ENCODE assay signal across 28 mouse cellular contexts in genomic region chr8:4186151-4186550, GRCm38 (mm10). TPM values are rescaled to one million over a fixed set of nuclear protein-coding genes. Genes with fewer than 3 reads are reported as not detected.
"Had no signal": no experiment of that assay in that cellular context is flagged by ENCODE, and none has a peak within 500 bp of the region (broad histone marks: within the 10 kb centered on the region; RNA-seq: fewer than 3 reads in every experiment).

No protein-coding gene starts in this region.

- H3K4me2 ChIP-seq: heart, embryonic 12.5 days; hindbrain, embryonic 13.5 days; hindbrain, embryonic 15.5 days; intestine, embryonic 15.5 days; limb, embryonic 12.5 days had no signal

- H3K4me1 ChIP-seq: heart, embryonic 12.5 days; hindbrain, embryonic 15.5 days; intestine, embryonic 15.5 days; limb, embryonic 10.5 days; limb, embryonic 12.5 days had no signal

- ATAC-seq: inflammation-experienced regulatory T-cells, adult 6 months; intestine, embryonic 15.5 days; intestine, postnatal 0 days had no signal

- H3K4me3 ChIP-seq: gastrocnemius, adult 2 months; heart, embryonic 10.5 days; heart, embryonic 12.5 days; hindbrain, embryonic 13.5 days; hindbrain, embryonic 15.5 days; intestine, embryonic 15.5 days; layer of hippocampus, adult 2 months; left cerebral cortex, adult 2 months; limb, embryonic 10.5 days; limb, embryonic 12.5 days had no signal

- H3K27ac ChIP-seq: gastrocnemius, adult 2 months; heart, embryonic 10.5 days; hindbrain, embryonic 13.5 days; hindbrain, embryonic 15.5 days; intestine, embryonic 15.5 days; layer of hippocampus, adult 2 months; left cerebral cortex, adult 2 months; limb, embryonic 10.5 days; limb, embryonic 12.5 days had no signal

- H3K27me3 ChIP-seq: heart, embryonic 12.5 days; hindbrain, embryonic 13.5 days; hindbrain, embryonic 15.5 days; intestine, embryonic 15.5 days; limb, embryonic 12.5 days had no signal

- H3K9ac ChIP-seq: heart, embryonic 12.5 days; hindbrain, embryonic 13.5 days; hindbrain, embryonic 15.5 days; intestine, embryonic 15.5 days; limb, embryonic 12.5 days had no signal

- H3K36me3 ChIP-seq: intestine, embryonic 15.5 days had no signal

- DNase-seq: gastrocnemius, adult 2 months; gastrocnemius, postnatal 10 days; gastrocnemius, postnatal 25 days; heart, adult 18-20 months; heart, postnatal 10 days; heart, postnatal 36 days; kidney, adult 18-20 months; kidney, adult 8-10 months; kidney, postnatal 10 days; kidney, postnatal 25 days; kidney, postnatal 4 days had no signal

- H3K9me3 ChIP-seq: heart, embryonic 10.5 days; heart, embryonic 12.5 days; hindbrain, embryonic 13.5 days; hindbrain, embryonic 15.5 days; intestine, embryonic 15.5 days; limb, embryonic 10.5 days; limb, embryonic 12.5 days had no signal

RNA-seq across cellular contexts. Expression of gene Lrrc8e, which starts 40.5 kb away (rescaled TPM):
- polyA plus RNA-seq: heart, embryonic 14.5 days; hindbrain, embryonic 13.5 days had no signal

RNA-seq across cellular contexts. Expression of gene Cd209g, which starts 52.3 kb away (rescaled TPM):
- polyA plus RNA-seq: heart, embryonic 12.5 days; heart, embryonic 14.5 days; heart, embryonic 16.5 days; hindbrain, embryonic 11.5 days; hindbrain, embryonic 13.5 days; hindbrain, embryonic 15.5 days; intestine, embryonic 15.5 days; intestine, postnatal 0 days; kidney, embryonic 14.5 days; kidney, embryonic 16.5 days; limb, embryonic 10.5 days; limb, embryonic 12.5 days; limb, embryonic 14.5 days had no signal
